Mouse (Mus musculus) limb, embryonic 11.5 days (tissue): Measurements from ENCODE around the gene Lin7c. TPM values are rescaled to one million over a fixed set of nuclear protein-coding genes. Genes with fewer than 3 reads are reported as not detected.

ENCODE experiments used
- ATAC-seq: fragments of 200-750 bp; cut with Nextera tagmentation; 2 replicates; pipeline ENCODE4 v1.8.0; 2017; ENCODE audit warnings: low read depth; ENCODE audit not compliant: insufficient number of reproducible peaks, low FRiP score, low TSS enrichment
- DNase-seq: peaks from one replicate; pipeline ENCODE4 v3.0.0-alpha.2; 2015; ENCODE audit warnings: low spot score
- H3K27ac ChIP-seq: fragments of 300-500 bp; sonication (generic); replicated peaks from 2 replicates; pipeline ENCODE4 v1.5.1; 2014; ENCODE audit warnings: low read depth, mild to moderate bottlenecking, low read length
- H3K27me3 ChIP-seq: fragments of 300-500 bp; sonication (generic); 2 replicates; pipeline ENCODE4 v1.6.1; 2014; ENCODE audit warnings: mild to moderate bottlenecking, low read length, mixed read lengths; ENCODE audit not compliant: control insufficient read depth, insufficient read depth
- H3K36me3 ChIP-seq: fragments of 300-500 bp; sonication (generic); 2 replicates; pipeline ENCODE4 v1.6.1; 2014; ENCODE audit warnings: mild to moderate bottlenecking, low read length, moderate library complexity, mixed read lengths; ENCODE audit not compliant: control insufficient read depth, insufficient read depth
- H3K4me1 ChIP-seq: fragments of 300-500 bp; sonication (generic); 2 replicates; pipeline ENCODE4 v1.6.1; 2014; ENCODE audit warnings: low read length, mixed read lengths; ENCODE audit not compliant: control insufficient read depth, insufficient read depth
- H3K4me2 ChIP-seq: fragments of 300-500 bp; sonication (generic); 2 replicates; pipeline ENCODE4 v1.6.1; 2014; ENCODE audit warnings: low read depth, mild to moderate bottlenecking, moderate library complexity; ENCODE audit not compliant: severe bottlenecking
- H3K4me3 ChIP-seq: fragments of 300-500 bp; sonication (generic); 2 replicates; pipeline ENCODE4 v1.5.1; 2014; ENCODE audit warnings: low read depth, low read length
- H3K9ac ChIP-seq: fragments of 300-500 bp; sonication (generic); 2 replicates; pipeline ENCODE4 v1.6.1; 2014; ENCODE audit warnings: mild to moderate bottlenecking, low read length
- H3K9me3 ChIP-seq: fragments of 300-500 bp; sonication (generic); 2 replicates; pipeline ENCODE4 v1.6.1; 2016; ENCODE audit warnings: low read length; ENCODE audit not compliant: control insufficient read depth
- WGBS: fragments of 180-500 bp; shearing (Covaris S2); extraction: QIAGEN DNeasy Blood & Tissue Kit; methylation state at CpG from one replicate; pipeline ENCODE4 v1.1.7; 2014; 5-methylcytosine and 5-hydroxymethylcytosine counted together
- polyA plus RNA-seq: library from polyadenylated mRNA; unstranded; fragments of >200 nt; fragmentation: Nextera tagmentation; extraction: Ambion mirVana; gene quantifications from 2 replicates; pipeline ENCODE4 v1.2.1, GENCODE M21; 2014

The Lin7c gene
- polyA plus RNA-seq, 1 experiment from 2014 or later = 64.3 TPM

- Histone ChIP-seq H3K4me3 (no peak overlapping the region), H3K27ac (no peak overlapping the region), H3K9me3 (no peaks in the 10 kb centered on the region), H3K4me2 (no peak overlapping the region), H3K36me3 (no peaks in the 10 kb centered on the region; the same call in 1 of the 2 replicates), H3K27me3 (no peaks in the 10 kb centered on the region), H3K4me1 (peaks cover 14% of the 10 kb centered on the region), H3K9ac (no peak overlapping the region)
- ATAC-seq (no peak), DNase-seq (no peak)
Measured at GRCm38 (mm10) chr2:109927876-109928275, 37.2 kb downstream of the Lin7c start.

DNA sequence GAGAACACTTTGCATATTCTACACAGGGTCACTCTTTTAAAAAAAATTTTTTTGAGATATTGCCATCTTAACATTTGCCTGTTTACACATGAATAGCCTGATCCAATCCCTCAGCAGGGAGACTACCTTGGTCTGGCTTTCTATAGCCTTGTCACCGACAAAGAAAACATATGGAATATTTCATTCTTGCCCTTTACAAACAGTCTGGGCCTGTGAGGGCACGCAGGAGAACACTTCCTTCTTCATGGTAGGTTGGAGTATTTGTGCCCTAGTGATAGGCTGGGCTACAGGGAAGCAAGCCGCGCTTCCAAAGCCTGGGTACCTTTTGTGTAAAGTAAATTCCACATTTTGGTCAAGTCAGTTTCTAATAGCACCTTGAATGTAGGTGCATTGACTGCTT is 38.1 kb downstream of the Lin7c start:
- Histone ChIP-seq H3K9ac (no peak overlapping the region), H3K4me2 (no peak overlapping the region), H3K4me3 (no peak overlapping the region), H3K36me3 (no peaks in the 10 kb centered on the region; the same call in 1 of the 2 replicates), H3K9me3 (no peaks in the 10 kb centered on the region), H3K4me1 (peaks cover 16% of the 10 kb centered on the region), H3K27me3 (no peaks in the 10 kb centered on the region), H3K27ac (no peak overlapping the region)
- no peak for ATAC-seq
- DNase-seq = no peak
- WGBS = 80% methylated on average over 4 of the region's 4 CpGs

DNA sequence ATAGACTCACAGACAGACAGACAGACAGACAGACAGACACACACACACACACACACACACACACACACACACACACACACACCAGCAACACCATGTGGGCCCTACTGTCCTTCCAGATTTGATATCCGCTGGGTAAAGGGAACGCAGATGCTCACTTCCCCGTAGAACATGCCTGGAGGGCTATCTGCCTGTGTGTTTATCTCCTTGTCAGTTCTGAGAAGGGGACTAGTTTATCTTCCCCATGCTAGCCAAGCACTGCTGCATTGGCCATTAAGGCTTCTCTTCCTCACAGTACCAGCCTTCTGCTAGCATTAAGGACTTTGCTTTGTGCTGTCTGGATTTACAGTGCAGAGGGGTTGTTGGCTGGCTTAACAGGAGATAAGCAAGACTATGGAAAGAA is 38.6 kb downstream of the Lin7c start:
- 72% methylated on average over 3 of the region's 3 CpGs for WGBS
- no peaks in the 10 kb centered on the region for H3K27me3 ChIP-seq
- H3K9ac ChIP-seq = no peak overlapping the region
- DNase-seq = no peak
- peaks cover 16% of the 10 kb centered on the region for H3K4me1 ChIP-seq
- no peak overlapping the region for H3K4me2 ChIP-seq
- H3K36me3 ChIP-seq = no peaks in the 10 kb centered on the region; the same call in 1 of the 2 replicates
- no peak overlapping the region for H3K4me3 ChIP-seq
- no peaks in the 10 kb centered on the region for H3K9me3 ChIP-seq
- ATAC-seq = no peak
- no peak overlapping the region for H3K27ac ChIP-seq

DNA sequence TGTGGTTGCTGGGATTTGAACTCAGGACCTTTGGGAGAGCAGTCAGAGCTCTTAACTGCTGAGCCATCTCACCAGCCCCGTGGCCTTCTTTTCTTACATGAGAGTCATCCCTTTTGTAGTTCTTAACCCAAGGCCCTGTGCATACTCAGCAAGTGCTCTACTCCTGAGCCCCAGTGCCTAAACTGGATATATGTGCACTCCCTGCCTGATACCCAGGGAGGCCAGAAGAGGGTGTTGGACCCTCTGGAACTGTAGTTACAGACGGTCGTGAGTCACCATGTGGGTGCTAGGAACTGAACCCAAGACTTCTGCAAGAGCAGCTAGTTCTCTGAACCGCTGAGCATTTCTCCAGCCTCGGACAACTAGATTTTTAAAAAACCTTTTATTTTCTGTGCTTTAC is 39.7 kb downstream of the Lin7c start:
- DNase-seq (no peak), ATAC-seq (no peak)
- Histone ChIP-seq H3K27me3 (no peaks in the 10 kb centered on the region), H3K4me1 (peaks cover 16% of the 10 kb centered on the region), H3K36me3 (no peaks in the 10 kb centered on the region; the same call in 1 of the 2 replicates), H3K4me3 (no peak overlapping the region), H3K27ac (no peak overlapping the region), H3K9ac (no peak overlapping the region), H3K4me2 (no peak overlapping the region), H3K9me3 (no peaks in the 10 kb centered on the region)
- WGBS = 97% methylated on average over 5 of the region's 5 CpGs

- Histone ChIP-seq H3K27me3 (no peaks in the 10 kb centered on the region), H3K4me2 (no peak overlapping the region), H3K36me3 (no peaks in the 10 kb centered on the region; the same call in 1 of the 2 replicates), H3K27ac (no peak overlapping the region), H3K9me3 (no peaks in the 10 kb centered on the region), H3K9ac (no peak overlapping the region), H3K4me3 (no peak overlapping the region), H3K4me1 (peaks cover 16% of the 10 kb centered on the region)
- WGBS = 94% methylated on average over 4 of the region's 4 CpGs
- ATAC-seq (no peak), DNase-seq (no peak)
Measured at GRCm38 (mm10) chr2:109930771-109931170, 40.1 kb downstream of the Lin7c start.

DNA sequence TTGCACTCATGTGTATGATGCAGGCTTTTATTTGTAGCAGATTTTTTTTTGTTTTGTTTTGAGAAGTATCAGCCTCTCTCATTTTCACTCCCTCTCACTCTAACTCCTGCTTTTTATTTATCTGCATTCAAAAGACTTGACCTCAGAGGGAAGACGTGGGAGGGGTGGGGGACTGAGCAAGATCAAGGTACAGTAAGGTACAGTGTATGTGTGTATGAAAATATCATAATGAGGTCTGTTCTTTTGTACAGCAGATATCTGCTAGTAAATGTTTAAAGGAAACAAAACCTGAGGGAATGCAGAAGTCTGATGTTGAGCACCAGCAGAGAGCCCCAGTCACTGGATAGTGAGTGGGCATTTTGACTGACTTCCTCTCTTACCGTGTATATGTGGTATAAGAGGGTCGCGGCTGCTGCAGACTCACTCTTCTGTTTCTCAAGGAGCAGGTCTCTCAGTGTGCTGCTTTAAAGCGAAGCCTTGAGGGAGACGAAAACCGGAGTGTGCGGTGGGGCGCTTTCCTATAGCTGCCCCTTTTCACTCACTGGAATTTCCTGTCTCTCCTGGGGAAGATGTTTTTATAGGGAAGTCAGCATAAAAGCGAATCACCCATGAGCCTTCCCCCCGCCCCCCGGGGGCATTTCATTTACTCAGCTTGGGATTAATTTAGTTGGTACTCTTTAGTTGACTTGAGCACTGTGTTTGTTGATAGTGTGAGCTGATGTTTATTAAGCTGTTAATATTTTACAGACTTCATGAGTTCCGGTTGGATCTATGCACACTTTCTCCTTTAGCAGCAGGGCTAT is 41.5 kb downstream of the Lin7c start:
- Histone ChIP-seq H3K9ac (no peak overlapping the region), H3K27me3 (no peaks in the 10 kb centered on the region)

GRCm38 (mm10) chr2:109933151-109933550 is 42.5 kb downstream of the Lin7c start:
- Histone ChIP-seq H3K4me1 (peaks cover 16% of the 10 kb centered on the region), H3K4me2 (no peak overlapping the region), H3K36me3 (no peaks in the 10 kb centered on the region), H3K27ac (no peak overlapping the region), H3K9me3 (no peaks in the 10 kb centered on the region), H3K27me3 (no peaks in the 10 kb centered on the region), H3K4me3 (no peak overlapping the region), H3K9ac (no peak overlapping the region)
- WGBS = 73% methylated on average over 3 of the region's 3 CpGs
- ATAC-seq (no peak), DNase-seq (no peak)

More for the DNA sequence above, 41.5 kb downstream of the Lin7c start:
- DNase-seq = no peak
- 45% methylated on average over 13 of the region's 13 CpGs for WGBS
- Histone ChIP-seq H3K36me3 (no peaks in the 10 kb centered on the region), H3K4me1 (peaks cover 16% of the 10 kb centered on the region), H3K27ac (no peak overlapping the region), H3K9me3 (no peaks in the 10 kb centered on the region), H3K4me2 (no peak overlapping the region), H3K4me3 (no peak overlapping the region)
- ATAC-seq = 0 out of 2 replicates have a peak, but pooled peaks have one; percentile 19

GRCm38 (mm10) chr2:109934086-109934485 is 43.4 kb downstream of the Lin7c start:
- Histone ChIP-seq H3K4me3 (no peak overlapping the region), H3K4me2 (no peak overlapping the region), H3K9me3 (no peaks in the 10 kb centered on the region), H3K27ac (no peak overlapping the region), H3K36me3 (no peaks in the 10 kb centered on the region), H3K9ac (no peak overlapping the region), H3K4me1 (peaks cover 16% of the 10 kb centered on the region), H3K27me3 (no peaks in the 10 kb centered on the region)
- DNase-seq = no peak
- WGBS = 86% methylated on average over 4 of the region's 4 CpGs
- no peak for ATAC-seq
